Mouse (Mus musculus) lung, postnatal 0 days (tissue): ENCODE results near the gene Agpat2.
A peak's percentile ranks its signal among the peaks of the same experiment; 100 is the strongest.

Experiments used
- CTCF ChIP-seq: IDR thresholded peaks from 2 replicates; pipeline ENCODE4 v1.5.1; 2016; ENCODE audit warnings: antibody characterized with exemption, mild to moderate bottlenecking
- EP300 ChIP-seq: IDR thresholded peaks from 2 replicates; pipeline ENCODE4 v1.6.1; 2016; ENCODE audit warnings: antibody characterized with exemption, mild to moderate bottlenecking, control low read depth

GRCm38 (mm10) chr2:26594934-26595724 lies 9.1 kb downstream of the Agpat2 start:
- TF ChIP-seq CTCF (0 out of 2 replicates have a peak, but pooled peaks have one; percentile 19), EP300 (peak; percentile 28)
